Mouse (Mus musculus) megakaryocyte, adult 5-6 weeks (primary cell): ENCODE measurements at regions not wholly inside any gene's neighbourhood (a gene's known extent, or its start where the extent isn't known, plus 50 kb on each side); places are given as distances from the start of the nearest gene placed in this dataset.
A peak's percentile ranks its signal among the peaks of the same experiment; 100 is the strongest.

Experiments used
- ATAC-seq: 2 replicates; pipeline ENCODE4 v1.8.0; 2016; ENCODE audit warnings: mild to moderate bottlenecking, inconsistent platforms; ENCODE audit not compliant: poor library complexity, severe bottlenecking

DNA sequence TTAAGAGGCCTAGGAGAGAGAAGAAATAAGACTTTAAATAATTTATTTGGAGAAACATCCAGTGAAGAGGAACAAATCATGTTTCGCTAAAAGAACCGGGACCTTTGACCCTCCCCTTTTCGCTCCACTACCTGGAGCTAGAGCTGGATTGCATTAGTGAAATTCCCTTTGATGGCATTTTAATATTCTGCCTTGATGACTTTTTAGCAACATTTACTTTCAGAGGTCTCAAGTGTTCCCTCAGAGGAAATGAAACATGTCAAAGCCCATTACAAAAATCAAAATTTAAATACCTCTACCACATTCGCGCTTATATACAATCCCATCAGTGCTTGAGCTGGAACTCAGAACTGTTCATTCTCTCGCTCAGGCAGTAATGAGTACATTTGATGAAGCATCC, 297.0 kb upstream of the Gm10295 start:
- ATAC-seq, result no peak

DNA sequence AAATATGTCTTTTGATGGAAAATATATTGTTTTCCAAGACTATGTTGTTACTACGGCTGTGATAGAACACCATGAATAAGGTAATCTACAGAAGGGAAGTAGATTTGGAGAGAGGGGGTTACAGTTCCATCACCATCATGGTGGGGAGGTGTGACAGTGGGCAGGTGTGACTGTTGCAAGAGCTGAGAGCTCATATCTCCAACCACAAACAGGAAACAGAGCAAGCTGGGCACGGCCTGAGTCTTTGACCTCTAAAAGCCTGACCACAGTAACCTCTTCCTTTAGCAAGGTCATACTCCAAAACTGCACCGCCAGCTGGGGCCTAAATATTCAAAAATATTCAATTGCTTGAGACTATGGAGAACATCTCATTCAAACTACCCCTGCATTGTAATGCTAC, 295.7 kb upstream of the Gm10295 start:
- ATAC-seq, result peak; percentile 52

DNA sequence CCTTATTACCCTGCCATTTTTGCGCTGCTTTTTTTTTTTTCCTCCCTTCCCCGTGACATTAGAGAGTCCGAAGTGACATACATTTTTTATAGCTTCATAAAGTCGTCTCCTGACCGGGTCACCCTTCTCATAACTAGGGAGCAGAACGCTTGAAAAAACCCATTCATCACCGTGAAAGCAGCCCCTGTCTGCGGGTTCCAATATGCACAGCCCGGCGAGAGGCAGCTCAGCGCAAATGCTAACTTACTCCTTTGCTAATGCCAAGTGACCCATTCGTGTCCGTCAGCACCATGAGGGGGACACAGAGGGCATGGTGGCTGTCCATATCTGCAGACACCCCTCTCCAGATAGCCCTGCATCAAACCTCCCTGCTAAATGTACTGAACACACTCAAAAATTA, 271.8 kb upstream of the Gm10295 start:
- no peak for ATAC-seq

DNA sequence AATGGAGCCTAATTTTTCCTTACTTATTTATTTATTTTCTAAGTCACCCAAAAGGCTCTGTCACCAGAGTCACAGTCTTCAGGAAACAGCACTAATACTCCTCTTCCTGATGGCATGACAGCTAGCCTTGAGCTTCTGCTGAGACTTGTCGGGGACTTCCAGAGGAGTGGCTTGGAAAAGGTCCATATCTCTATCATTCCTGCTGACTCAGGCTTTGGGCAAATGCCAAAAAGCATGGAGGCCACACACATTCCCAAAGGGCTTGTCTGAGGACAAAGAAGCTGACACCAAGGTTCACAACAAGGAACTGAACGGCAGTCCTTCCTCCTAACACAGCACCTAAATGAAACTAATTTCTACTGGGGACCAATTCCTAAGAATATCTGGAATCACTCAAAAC, 251.9 kb upstream of the Gm10295 start:
- no peak for ATAC-seq

DNA sequence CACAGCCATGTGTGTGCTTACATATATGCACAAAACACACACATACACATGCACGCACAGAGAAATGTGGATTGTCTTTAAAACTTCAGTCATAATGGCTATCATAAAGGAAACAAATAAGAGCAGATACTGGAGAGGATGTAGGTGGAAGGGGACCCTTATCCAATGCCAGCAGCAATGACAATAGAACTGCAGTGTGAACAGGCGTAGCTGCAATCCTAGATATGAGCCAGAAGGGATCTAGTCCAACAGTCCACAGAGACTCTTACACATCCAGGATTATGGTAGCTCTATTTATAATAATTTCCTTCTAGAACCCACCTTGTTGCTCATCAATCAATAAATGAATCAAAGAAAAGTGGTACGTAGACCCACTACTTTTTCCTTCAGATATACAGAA, 245.5 kb upstream of the Gm10295 start:
- no peak for ATAC-seq

DNA sequence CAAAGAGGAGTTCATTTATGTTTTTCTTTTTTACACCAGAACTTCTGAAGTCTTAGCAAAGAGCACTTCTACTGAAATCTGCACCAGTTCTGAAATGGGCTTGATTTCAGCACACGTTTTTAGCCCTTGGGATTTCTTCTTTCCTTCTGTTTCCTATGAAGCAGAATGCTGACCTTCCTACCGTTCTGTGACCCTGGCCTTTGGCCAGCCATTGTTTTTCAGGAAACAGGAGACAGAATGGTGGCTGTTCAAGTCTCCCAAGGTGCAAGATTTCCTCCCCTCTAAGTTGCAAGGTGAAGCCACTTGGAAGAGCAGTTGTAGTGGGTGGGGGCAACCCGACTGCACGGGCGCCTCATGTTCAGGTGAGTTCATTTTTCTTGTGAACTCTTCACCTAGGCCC, 236.3 kb upstream of the Gm10295 start:
- no peak for ATAC-seq

DNA sequence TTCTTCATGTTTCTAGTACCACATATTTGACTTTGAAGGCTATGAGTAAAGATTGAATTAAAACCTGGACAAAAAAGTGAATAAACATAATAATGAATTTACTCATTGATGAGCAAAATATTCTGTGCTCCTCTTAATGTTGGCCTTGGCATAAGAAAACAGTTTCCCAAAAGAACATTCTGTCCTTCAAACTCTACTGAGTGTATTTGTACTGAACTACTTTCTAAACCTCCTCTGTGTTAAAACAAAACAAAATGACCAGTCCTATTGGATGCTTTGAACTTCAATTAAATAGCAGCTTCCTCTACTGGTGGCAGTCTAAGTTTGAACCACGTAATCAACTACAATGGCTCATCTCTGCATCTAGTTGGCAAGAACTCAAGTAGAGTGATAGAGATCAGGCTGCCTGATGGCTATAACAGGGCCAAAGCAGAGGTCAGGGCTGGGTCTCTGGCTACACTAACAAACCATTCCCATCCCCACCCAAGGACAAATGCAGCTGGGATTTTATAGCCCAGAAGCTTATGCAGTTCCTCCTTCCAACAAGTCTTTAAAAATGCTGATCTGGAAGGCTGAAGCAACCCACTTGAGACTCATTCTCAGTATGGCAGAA, 232.3 kb upstream of the Gm10295 start:
- no peak for ATAC-seq

DNA sequence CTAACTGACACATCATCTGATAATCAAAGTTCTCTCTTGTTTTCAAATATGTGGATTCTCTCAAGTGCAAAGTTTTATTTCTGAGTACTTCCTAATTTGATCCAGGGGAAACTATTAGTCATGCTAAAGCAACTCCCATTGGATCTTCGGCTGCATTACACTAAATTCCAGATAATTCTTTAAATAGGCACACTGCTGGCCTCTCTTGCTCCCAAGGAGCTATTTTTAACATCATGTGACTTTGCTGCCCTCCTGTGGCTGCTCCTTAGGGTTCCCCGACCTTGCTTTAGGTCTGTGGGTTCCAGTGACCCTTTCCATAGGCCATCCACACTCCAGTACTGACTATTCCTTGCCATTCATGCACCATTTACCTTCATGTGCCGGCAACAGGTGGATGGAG, 230.5 kb upstream of the Gm10295 start:
- 0 out of 2 replicates have a peak, but pooled peaks have one; percentile 30 for ATAC-seq

DNA sequence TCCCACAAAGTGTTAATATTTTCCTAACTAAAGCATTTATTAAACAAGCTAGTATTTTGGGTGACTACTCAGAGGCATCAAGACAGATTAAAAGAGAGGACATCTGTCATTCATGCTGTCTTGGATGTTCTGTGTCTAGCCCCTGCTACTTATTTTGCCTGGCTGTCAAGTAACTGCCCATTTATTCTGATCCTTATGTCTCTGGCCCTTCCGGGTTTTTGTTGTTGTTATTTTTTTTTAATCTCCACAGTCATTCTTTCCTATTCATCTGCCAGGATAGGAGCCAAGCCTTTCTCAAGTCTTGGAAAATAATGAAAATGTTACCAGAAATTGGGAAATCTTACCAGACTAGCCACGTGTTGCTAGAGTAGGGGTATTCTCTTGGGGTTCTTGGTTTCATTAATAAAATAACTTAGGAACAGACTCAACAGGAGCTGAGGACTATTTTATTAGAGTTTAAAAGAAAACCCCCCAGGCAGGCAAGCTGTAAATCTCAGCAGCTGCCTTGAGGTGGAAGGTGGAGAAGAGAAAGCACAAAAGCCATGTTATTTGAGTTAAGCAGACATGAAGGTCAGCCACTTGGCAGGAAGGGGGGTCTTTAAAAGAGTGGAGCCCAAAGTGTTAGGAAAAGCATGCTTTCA, 209.1 kb upstream of the Gm10295 start:
- ATAC-seq, result no peak

DNA sequence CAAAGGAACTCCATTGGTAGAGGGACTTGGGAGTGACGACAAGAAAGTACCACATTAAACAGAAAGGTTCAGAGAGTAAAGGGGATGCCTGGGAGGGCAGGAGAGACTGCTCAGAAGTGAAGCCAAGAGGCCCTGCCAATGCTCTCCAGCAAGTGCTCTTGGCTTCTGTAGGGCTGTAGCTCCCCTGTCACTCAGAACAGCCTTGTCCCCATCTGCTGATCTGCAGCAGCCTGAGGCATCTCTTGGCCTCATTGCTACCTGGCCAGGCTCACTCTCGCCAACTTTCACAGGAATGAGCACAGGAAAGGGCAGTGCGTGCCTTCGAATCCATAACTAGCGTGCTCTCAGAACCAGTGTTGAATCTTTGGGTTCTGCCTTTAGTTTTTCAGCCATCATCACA, 205.2 kb upstream of the Gm10295 start:
- ATAC-seq, result no peak

DNA sequence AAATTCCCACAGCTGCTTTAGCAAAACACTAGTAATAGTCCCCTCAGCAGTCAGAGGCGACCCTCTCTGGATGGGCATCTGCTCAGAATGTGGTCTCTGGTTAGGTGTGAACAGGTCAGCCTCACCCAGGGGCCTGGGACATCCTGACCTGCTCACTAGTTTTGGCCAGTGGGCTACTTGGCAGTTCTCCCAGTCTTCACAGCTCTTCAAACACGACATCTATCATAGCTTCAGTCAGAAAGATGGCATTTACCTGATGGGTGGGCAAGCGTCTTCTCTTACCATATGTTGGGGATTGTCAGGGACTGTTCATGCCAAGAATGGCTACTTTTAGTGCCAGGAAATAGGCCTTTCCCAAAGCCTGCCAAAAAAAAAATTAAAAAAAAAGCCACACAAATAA, 204.2 kb upstream of the Gm10295 start:
- ATAC-seq, result no peak

DNA sequence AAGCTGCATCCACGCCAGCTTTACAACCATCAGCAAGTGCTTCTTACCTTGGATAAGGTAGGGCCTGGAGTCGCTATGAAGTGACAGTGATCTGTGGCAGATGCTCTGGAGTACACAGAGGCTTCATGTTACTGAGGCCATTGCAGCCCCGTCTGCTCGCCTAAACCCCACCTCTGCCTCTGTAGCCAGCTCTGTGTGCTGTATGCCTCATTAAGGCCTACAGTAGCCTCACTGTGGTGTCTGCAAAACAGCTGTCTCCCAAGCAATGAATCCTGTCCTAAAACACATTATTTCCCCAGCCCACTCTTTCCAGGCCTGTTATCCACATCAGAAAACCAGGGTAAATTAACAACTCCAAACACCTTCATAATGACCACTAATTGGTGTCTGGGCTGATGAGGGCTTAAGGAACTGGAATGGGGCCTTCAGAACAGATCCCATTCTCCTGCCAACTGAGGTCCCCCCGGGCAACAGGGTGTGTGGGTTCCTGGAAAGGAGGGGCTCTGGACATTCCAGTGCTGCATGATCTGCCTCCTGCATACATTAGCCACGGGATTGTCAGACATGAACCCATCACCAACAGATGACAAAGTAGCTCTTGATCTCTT, 195.4 kb upstream of the Gm10295 start:
- ATAC-seq, result no peak

DNA sequence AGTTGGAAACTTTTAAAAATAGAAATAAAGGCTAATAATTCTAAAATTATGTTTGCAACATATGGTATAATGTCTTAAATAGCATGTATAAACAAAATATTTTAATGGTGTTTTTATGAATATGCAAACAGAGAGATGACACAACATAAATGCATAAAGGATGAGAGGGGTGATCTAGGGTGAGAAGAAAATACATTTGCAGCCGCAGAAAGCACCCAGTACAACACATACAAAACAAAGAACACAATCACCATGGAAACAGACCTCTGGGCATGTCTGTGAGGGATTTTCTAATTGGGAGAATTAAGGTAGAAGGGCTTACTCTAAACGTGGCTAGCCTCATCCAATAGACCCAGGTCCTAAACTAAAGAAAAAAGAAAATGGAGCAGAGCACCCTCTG, 190.2 kb upstream of the Gm10295 start:
- no peak for ATAC-seq

DNA sequence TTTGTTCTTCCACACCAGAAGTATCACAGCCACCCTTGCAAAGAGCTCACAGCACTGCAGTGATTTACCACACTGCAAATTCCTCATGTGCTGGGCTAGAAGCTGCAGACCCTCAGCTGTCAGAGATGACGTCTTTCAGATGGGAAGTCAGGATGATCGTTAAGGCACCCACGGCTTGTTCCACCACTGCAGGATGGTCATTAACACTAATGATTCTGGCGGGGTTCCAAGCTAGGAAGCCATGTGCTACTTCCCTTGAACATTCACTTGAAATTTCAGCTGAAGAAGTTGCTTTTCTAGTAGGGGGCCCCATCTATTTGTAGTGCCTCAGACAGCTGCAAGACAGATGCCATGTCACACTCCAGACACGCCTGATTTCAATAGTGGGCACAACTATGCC, 181.8 kb upstream of the Gm10295 start:
- ATAC-seq, result no peak

DNA sequence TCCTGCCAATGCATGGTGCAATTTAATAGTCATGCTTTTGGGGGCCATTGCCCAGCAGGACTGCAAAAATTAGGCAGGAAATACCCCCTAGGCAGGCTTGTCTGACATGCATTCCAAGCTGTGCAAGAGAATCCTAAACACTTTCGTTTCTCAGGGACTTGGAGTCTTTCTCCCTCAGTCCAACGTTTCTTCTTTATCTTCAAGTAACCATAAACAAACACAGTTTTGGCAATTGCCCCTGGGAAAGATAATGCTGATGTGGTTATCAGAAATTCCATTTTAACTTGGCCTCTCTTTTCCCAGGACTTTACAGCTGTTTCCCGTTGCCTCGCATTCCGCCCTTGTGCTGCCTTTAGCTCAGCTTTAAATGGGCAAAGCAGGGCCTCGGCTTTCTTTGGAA, 180.2 kb upstream of the Gm10295 start:
- ATAC-seq, result no peak

DNA sequence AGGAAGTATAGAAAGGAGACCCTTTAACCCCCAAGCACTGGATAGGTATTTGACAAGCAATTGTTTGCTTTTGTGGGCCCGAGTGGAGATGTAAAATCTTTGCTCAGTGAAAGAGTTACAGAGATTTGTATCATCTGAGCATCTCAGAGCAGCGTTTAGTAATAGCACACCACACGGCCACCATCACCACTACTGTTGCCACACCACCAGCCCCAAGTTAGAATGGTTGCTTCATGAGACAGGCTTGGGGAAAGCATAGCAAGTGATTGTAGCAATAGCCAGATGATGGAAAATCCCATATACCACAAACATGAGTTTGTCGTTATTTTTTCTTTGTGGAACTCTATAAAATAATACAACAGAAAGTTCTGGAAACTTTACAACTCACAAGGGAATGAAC, 179.6 kb upstream of the Gm10295 start:
- no peak for ATAC-seq

DNA sequence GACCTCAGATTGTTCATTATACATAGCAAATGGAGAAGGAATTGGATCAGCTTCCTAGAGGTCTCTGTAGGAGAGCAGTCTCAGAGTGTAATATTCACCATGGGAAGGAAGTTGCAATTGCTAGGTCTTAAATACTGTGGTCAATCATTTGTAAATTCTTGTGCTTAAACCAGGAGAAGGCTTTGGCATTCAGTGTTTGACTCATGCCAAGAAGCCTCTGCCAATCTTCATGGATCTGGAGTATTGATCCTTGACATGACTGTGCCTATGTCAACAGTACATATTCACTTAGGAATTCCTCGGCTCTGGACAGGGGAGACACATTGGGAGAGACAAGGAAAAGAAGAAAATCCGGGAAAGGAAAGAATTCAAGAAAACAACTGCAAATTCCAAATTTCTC, 174.9 kb upstream of the Gm10295 start:
- ATAC-seq, result no peak

DNA sequence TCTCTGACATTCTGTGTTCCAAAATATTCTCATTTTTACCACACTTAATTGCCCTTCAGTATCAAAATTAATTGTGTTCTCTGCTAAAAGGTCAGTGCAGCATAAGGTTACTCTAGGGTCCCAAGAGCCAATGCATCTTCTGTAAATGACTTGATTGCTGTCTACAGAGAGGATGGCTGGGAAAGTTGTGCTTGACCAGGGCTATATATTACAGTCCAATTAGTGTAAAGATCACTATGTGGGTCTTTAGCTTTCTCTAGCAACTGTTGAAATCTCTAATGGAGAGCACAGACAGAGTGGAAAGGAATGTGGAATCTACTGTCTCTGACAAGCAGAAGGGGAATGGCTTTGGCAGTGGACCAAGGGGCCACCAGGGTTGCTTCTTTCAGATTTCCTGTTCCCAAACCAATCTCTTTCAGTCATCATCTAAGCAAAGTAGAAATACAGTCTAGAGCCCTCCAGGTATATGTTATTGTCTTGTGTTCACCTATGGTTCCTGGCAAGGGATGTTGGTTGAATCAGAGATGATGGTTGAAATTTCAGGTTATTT, 173.4 kb upstream of the Gm10295 start:
- no peak for ATAC-seq

DNA sequence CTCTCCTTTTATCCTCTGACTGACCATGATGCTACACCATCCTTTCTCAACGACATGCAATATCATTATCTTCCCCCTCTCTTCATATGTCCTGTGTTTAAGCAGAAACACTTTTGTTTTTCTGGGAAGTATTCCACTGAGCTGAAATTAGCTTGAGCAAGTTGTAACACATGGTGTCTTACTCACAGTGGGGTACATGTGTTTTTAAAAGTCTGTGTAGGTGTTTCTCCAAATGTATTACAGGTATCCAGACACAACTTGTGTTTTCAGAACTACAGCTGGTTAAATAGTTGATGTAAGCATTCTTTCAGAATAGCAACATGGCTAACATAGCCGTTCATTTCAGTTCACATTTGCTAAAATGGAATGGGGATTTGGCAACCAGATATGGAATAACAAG, 172.8 kb upstream of the Gm10295 start:
- ATAC-seq, result no peak

DNA sequence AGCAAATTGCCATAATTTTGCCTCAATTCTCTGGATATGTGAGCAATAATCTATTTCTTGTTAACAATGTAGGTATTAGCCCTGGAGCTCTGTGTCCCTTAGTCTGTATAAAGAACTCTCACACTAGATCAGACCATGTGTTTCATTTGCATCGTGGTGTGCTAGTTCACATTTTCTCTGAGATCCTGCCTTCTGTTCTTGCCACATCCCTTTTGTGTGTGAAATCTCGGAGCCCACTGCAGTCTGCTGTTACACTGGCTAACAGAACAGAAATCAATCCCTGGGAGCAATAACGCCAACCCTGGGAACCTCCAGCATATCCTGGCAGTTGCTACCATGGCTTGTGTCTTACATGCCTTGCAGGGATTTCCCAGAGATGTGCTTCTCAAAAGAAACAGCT, 156.1 kb upstream of the Gm10295 start:
- ATAC-seq, result no peak

DNA sequence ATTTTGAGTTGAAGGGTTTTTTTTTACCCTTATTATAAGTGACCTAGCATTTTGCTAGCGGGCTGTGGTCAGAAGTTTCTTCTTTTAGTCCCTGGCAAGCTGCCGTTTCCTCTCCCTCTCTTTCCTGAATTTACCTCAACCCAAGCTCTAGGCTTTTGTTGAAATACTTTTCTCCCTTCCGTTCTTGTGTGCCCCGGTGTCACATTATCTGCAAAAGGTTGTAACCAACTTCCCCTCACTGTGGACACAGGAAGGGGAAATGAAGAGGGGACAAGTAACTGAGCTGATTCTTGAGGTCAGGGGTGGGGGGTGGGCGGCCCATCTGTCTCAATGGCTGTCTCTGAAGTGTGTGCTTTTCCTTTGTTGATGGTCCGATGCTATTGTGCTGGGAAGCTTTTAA, 149.4 kb upstream of the Gm10295 start:
- ATAC-seq, result peak; percentile 76

DNA sequence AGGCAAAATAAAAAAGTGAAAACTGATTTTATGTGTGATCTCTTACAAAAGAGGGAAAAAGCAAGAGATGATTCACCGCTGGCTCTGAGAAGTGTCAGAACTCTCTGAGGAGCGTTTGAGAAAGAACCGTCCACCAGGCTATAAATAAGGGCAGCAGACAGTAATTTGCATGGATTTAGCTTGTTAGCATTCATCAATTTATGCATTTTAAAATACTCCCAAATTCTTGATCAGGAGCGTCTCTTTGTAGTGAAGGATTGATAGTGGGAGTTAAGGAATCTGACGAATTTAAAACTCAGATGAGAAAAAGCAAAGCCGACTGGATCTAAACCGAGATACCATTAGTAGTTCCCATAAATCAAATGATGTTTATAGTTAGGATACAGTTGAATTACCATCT, 146.8 kb upstream of the Gm10295 start:
- no peak for ATAC-seq
